Mouse (Mus musculus): ENCODE results near the gene Sdhaf2. TPM values are rescaled to one million over a fixed set of nuclear protein-coding genes. Genes with fewer than 3 reads are reported as not detected.

The Sdhaf2 gene
- polyA plus RNA-seq, 1 experiment from 2014 or later = 67.6 TPM

- Histone ChIP-seq H3K4me3 (replicated peaks; ENCODE audit: low read length) (peak within 1 kb of the TSS; percentile 50), H3K36me3 (replicated peaks; ENCODE audit: control insufficient read depth, insufficient read depth) (no peaks in the 10 kb centered on the region), H3K4me2 (replicated peaks) (peak within 1 kb of the TSS; percentile 83), H3K27me3 (ENCODE audit: control insufficient read depth, insufficient read depth, low read length) (peaks cover 60% of the 10 kb centered on the region), H3K9ac (peak within 1 kb of the TSS; percentile 54), H3K9me3 (ENCODE audit: control insufficient read depth, low read length) (no peaks in the 10 kb centered on the region), H3K27ac (peak within 1 kb of the TSS; percentile 72), H3K4me1 (replicated peaks; ENCODE audit: control insufficient read depth, insufficient read depth, low read length) (peaks cover 14% of the 10 kb centered on the region; the same call in 1 of the 2 replicates)
- under 1% methylated on average over 85 of the region's 96 CpGs for WGBS
- DNase-seq (ENCODE audit: low spot score) (peak; percentile 81), ATAC-seq (ENCODE audit: low FRiP score) (peak; percentile 64)
Measured at GRCm38 (mm10) chr19:10456752-10457483, 69.0 kb downstream of the Sdhaf2 start, which contains the start of gene Lrrc10b. Lrrc10b (minus strand) TSS chr19:10457473.

- H3K9me3 ChIP-seq (ENCODE audit: control insufficient read depth, low read length) = no peaks in the 10 kb centered on the region
- no peaks in the 10 kb centered on the region for H3K36me3 ChIP-seq (replicated peaks; ENCODE audit: control insufficient read depth, insufficient read depth)
- H3K4me3 ChIP-seq (replicated peaks; ENCODE audit: low read length) = no peak overlapping the region
- no peak overlapping the region for H3K9ac ChIP-seq
- no peak overlapping the region for H3K4me2 ChIP-seq (replicated peaks)
- H3K27me3 ChIP-seq (ENCODE audit: control insufficient read depth, insufficient read depth, low read length) = peaks cover 50% of the 10 kb centered on the region
- WGBS = 75% methylated on average over 3 of the region's 3 CpGs
- DNase-seq (ENCODE audit: low spot score) (no peak), ATAC-seq (ENCODE audit: low FRiP score) (no peak)
- no peak overlapping the region for H3K27ac ChIP-seq
- peaks cover 14% of the 10 kb centered on the region; the same call in 1 of the 2 replicates for H3K4me1 ChIP-seq (replicated peaks; ENCODE audit: control insufficient read depth, insufficient read depth, low read length)
Measured at GRCm38 (mm10) chr19:10455437-10455806, 70.5 kb downstream of the Sdhaf2 start.

GRCm38 (mm10) chr19:10454718-10455436 is 71.1 kb downstream of the Sdhaf2 start:
- Histone ChIP-seq H3K27ac (no peak overlapping the region), H3K9me3 (ENCODE audit: control insufficient read depth, low read length) (no peaks in the 10 kb centered on the region), H3K9ac (no peak overlapping the region), H3K4me2 (replicated peaks) (no peak overlapping the region), H3K27me3 (ENCODE audit: control insufficient read depth, insufficient read depth, low read length) (peaks cover 48% of the 10 kb centered on the region), H3K4me1 (replicated peaks; ENCODE audit: control insufficient read depth, insufficient read depth, low read length) (peaks cover 14% of the 10 kb centered on the region; the same call in 1 of the 2 replicates), H3K36me3 (replicated peaks; ENCODE audit: control insufficient read depth, insufficient read depth) (no peaks in the 10 kb centered on the region), H3K4me3 (replicated peaks; ENCODE audit: low read length) (no peak overlapping the region)
- DNase-seq (ENCODE audit: low spot score) (no peak), ATAC-seq (ENCODE audit: low FRiP score) (no peak)
- WGBS = 70% methylated on average over 4 of the region's 4 CpGs

Other genes starting within 250 kb of the Sdhaf2 start
- gene Dagla, start 221.3 kb downstream of the Sdhaf2 start, polyA plus RNA-seq (2014; fragmentation: Nextera tagmentation; extraction: Ambion mirVana) = 9.9 and 10.2 TPM in 2 replicates
- 12.0 and 14.0 TPM in 2 replicates for gene Syt7, start 137.1 kb downstream of the Sdhaf2 start, polyA plus RNA-seq (2014; fragmentation: Nextera tagmentation; extraction: Ambion mirVana)
- gene Lrrc10b, start 68.7 kb downstream of the Sdhaf2 start, polyA plus RNA-seq (2014; fragmentation: Nextera tagmentation; extraction: Ambion mirVana) = 1.5 and 1.6 TPM in 2 replicates
- gene Ppp1r32, start 43.2 kb downstream of the Sdhaf2 start, polyA plus RNA-seq (2014; fragmentation: Nextera tagmentation; extraction: Ambion mirVana) = 1.9 and 2.8 TPM in 2 replicates
- gene Cpsf7, start 876 bp downstream of the Sdhaf2 start, polyA plus RNA-seq (2014; fragmentation: Nextera tagmentation; extraction: Ambion mirVana) = 57.5 and 63.4 TPM in 2 replicates
- 53.3 and 59.6 TPM in 2 replicates for gene Tmem216, start 30.1 kb upstream of the Sdhaf2 start, polyA plus RNA-seq (2014; fragmentation: Nextera tagmentation; extraction: Ambion mirVana)
- 21.8 and 23.8 TPM in 2 replicates for gene Cyb561a3, start 51.0 kb upstream of the Sdhaf2 start, polyA plus RNA-seq (2014; fragmentation: Nextera tagmentation; extraction: Ambion mirVana)
- gene Tmem138, start 51.2 kb upstream of the Sdhaf2 start, polyA plus RNA-seq (2014; fragmentation: Nextera tagmentation; extraction: Ambion mirVana) = 38.1 and 40.3 TPM in 2 replicates
- 219 and 240 TPM in 2 replicates for gene Ddb1, start 79.2 kb upstream of the Sdhaf2 start, polyA plus RNA-seq (2014; fragmentation: Nextera tagmentation; extraction: Ambion mirVana)
- 25.4 and 26.8 TPM in 2 replicates for gene Tkfc, start 79.5 kb upstream of the Sdhaf2 start, polyA plus RNA-seq (2014; fragmentation: Nextera tagmentation; extraction: Ambion mirVana)
- 0.64 and 1.1 TPM in 2 replicates for gene Vwce, start 108.1 kb upstream of the Sdhaf2 start, polyA plus RNA-seq (2014; fragmentation: Nextera tagmentation; extraction: Ambion mirVana)
- not detected in 2 replicates for gene Pga5, start 151.9 kb upstream of the Sdhaf2 start, polyA plus RNA-seq (2014; fragmentation: Nextera tagmentation; extraction: Ambion mirVana)
- 28.7 and 31.3 TPM in 2 replicates for gene Vps37c, start 162.6 kb upstream of the Sdhaf2 start, polyA plus RNA-seq (2014; fragmentation: Nextera tagmentation; extraction: Ambion mirVana)
- gene Cd5, start 212.9 kb upstream of the Sdhaf2 start, polyA plus RNA-seq (2014; fragmentation: Nextera tagmentation; extraction: Ambion mirVana) = 0.31 TPM in 2 replicates

Measured in hindbrain, embryonic 14.5 days (tissue).